22 mouse cellular contexts compared by ENCODE assay signal in genomic region chr3:28706736-28707135, GRCm38 (mm10). TPM values are rescaled to one million over a fixed set of nuclear protein-coding genes. Genes with fewer than 3 reads are reported as not detected.
"Had no signal": no experiment of that assay in that cellular context is flagged by ENCODE, and none has a peak within 500 bp of the region (broad histone marks: within the 10 kb centered on the region; RNA-seq: fewer than 3 reads in every experiment).

No protein-coding gene starts in this region.

- H3K27ac ChIP-seq: lung, embryonic 15.5 days; macrophage; midbrain, embryonic 13.5 days; midbrain, embryonic 15.5 days; neural tube, embryonic 12.5 days; stomach, embryonic 15.5 days; stomach, postnatal 0 days had no signal

- DNase-seq: lung, adult 2 months; lung, postnatal 14 days; lung, postnatal 36 days; right cerebral cortex, postnatal 25 days; right cerebral cortex, postnatal 4 days; thymus, adult 2 months; thymus, postnatal 25 days; thymus, postnatal 4 days had no signal

- H3K4me1 ChIP-seq: lung, embryonic 15.5 days; megakaryocyte, embryonic 14.5 days; midbrain, embryonic 13.5 days; midbrain, embryonic 15.5 days; neural tube, embryonic 12.5 days; stomach, embryonic 15.5 days had no signal

- H3K4me3 ChIP-seq: lung, embryonic 15.5 days; megakaryocyte, embryonic 14.5 days; midbrain, embryonic 13.5 days; midbrain, embryonic 15.5 days; neural tube, embryonic 12.5 days; stomach, embryonic 15.5 days had no signal

- H3K27me3 ChIP-seq: lung, embryonic 15.5 days; midbrain, embryonic 13.5 days; midbrain, embryonic 15.5 days; neural tube, embryonic 12.5 days; stomach, embryonic 15.5 days had no signal

- H3K9me3 ChIP-seq: midbrain, embryonic 13.5 days; midbrain, embryonic 15.5 days; neural tube, embryonic 12.5 days; stomach, embryonic 15.5 days had no signal

- ATAC-seq: lung, postnatal 0 days; midbrain, embryonic 13.5 days; midbrain, embryonic 15.5 days had no signal

- H3K9ac ChIP-seq: lung, embryonic 15.5 days; midbrain, embryonic 13.5 days; midbrain, embryonic 15.5 days; neural tube, embryonic 12.5 days; stomach, embryonic 15.5 days had no signal

- H3K36me3 ChIP-seq: lung, embryonic 15.5 days; midbrain, embryonic 13.5 days; midbrain, embryonic 15.5 days; neural tube, embryonic 12.5 days; stomach, embryonic 15.5 days had no signal

RNA-seq across cellular contexts. Expression of gene Slc2a2, which starts 9.0 kb away (rescaled TPM):
- total RNA-seq: megakaryocyte progenitor cell, adult 5-6 weeks; midbrain, postnatal 0 days; monocyte, adult 5-6 weeks; neutrophil, adult 5-6 weeks had no signal
- polyA plus RNA-seq: macrophage; midbrain, embryonic 11.5 days; midbrain, embryonic 13.5 days; midbrain, postnatal 0 days had no signal
